Mouse (Mus musculus) liver, embryonic 14 days (tissue): ENCODE measurements around the gene Hrh3. TPM values are rescaled to one million over a fixed set of nuclear protein-coding genes. Genes with fewer than 3 reads are reported as not detected.

Source experiments
- polyA plus RNA-seq: library from polyadenylated mRNA; depleted of rRNA; stranded (reverse); fragments of >200 nt; gene quantifications from 2 replicates; pipeline ENCODE4 v1.2.3, GENCODE M21; 2012; rRNA removed

Hrh3 gene
- polyA plus RNA-seq, result not detected in 2 replicates

GRCm38 (mm10) chr2:180103978-180104658, at the start of gene Hrh3:
TSS of gene Hrh3 (minus strand) at chr2:180104488.

GRCm38 (mm10) chr2:180118661-180119438, 14.6 kb upstream of the Hrh3 start, which contains the start of gene Osbpl2:
TSS of gene Osbpl2 (plus strand) at chr2:180119306.

DNA sequence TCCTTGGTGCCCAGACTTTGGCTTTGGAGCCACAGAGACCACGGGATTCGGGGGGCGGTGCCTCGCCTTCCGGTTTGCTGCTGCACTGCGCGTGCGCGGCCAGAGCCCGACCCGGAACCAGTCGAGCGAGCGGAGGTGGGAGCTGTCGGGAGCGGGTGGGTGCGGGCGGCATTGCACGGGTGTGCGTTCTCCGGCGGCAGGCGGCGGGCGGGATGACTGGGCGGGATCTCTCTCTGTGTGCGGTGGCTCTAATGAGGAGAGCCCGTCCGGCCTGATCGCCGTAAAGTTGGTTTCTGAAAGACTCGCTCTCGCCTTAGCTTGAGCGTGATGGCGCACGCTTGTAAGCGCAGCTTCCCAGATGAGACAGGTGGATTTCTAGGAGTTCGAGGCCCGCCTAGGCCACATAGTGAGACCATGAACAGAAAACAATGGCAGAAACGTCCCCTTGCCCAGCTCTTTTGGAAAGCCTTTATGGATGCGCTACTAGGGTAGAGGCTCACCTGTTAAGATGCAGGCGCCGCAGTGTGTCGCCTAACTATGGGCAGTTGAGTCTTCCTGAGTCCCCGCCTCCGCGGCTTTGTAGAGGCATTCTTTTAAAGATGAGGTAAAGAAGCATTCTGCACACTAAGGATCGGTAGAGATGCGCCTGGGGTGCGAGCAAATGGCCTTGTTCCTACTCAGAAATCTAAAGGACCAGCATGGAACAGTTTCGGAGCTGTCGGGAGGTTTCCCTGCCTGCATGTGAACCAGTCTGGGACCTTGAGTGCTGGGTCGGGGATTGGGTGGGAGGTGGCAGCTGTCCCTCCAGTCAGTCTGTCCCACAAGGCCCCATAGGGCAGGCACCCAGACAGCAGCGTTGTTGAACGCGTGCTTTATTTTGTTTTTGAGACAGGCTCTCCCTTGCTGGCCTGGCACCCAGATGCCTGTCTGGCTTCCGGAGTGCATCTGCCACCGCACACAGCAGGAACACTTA, 33.5 kb downstream of the Hrh3 start, which contains the start of gene Mtg2:
Gene Mtg2, plus strand, starts transcription at position 108 of the 973 bp plus-strand sequence.

Other genes with a start within 250 kb of the Hrh3 start
- gene Taf4, start 127.8 kb downstream of the Hrh3 start, polyA plus RNA-seq, result 4.5 and 6.1 TPM in 2 replicates
- 10.6 and 11.5 TPM in 2 replicates for gene Lsm14b, start 79.5 kb downstream of the Hrh3 start, polyA plus RNA-seq
- 154 and 167 TPM in 2 replicates for gene Psma7, start 62.1 kb downstream of the Hrh3 start, polyA plus RNA-seq
- gene Ss18l1, start 62.0 kb downstream of the Hrh3 start, polyA plus RNA-seq, result 1.1 TPM in 2 replicates
- gene Mtg2, start 33.9 kb downstream of the Hrh3 start, polyA plus RNA-seq, result 8.4 and 8.8 TPM in 2 replicates
- 4.9 and 5.1 TPM in 2 replicates for gene Osbpl2, start 14.8 kb upstream of the Hrh3 start, polyA plus RNA-seq
- 43.6 and 50.1 TPM in 2 replicates for gene Adrm1, start 67.0 kb upstream of the Hrh3 start, polyA plus RNA-seq
- 2.6 and 2.8 TPM in 2 replicates for gene Lama5, start 121.4 kb upstream of the Hrh3 start, polyA plus RNA-seq
- 1,826 and 1,865 TPM in 2 replicates for gene Rps21, start 152.9 kb upstream of the Hrh3 start, polyA plus RNA-seq
- 4.7 and 5.6 TPM in 2 replicates for gene Cables2, start 169.0 kb upstream of the Hrh3 start, polyA plus RNA-seq
- gene Rbbp8nl, start 185.4 kb upstream of the Hrh3 start, polyA plus RNA-seq, result not detected in 2 replicates
- 0.22 and 0.29 TPM in 2 replicates for gene Gata5, start 230.2 kb upstream of the Hrh3 start, polyA plus RNA-seq